Mouse (Mus musculus): ENCODE data around the gene Pdx1.
A peak's percentile ranks its signal among the peaks of the same experiment; 100 is the strongest.

Pdx1 gene

GRCm38 (mm10) chr5:147269926-147270672, at the start of gene Pdx1:
TSS of gene Pdx1 (plus strand) at chr5:147269959.
- DNase-seq: no peak

GRCm38 (mm10) chr5:147227354-147228112, 42.2 kb upstream of the Pdx1 start:
- peak; percentile 79 to 87 for DNase-seq

- DNase-seq: no peak
Observed at GRCm38 (mm10) chr5:147235406-147236309, 34.1 kb upstream of the Pdx1 start.

GRCm38 (mm10) chr5:147243908-147244307, 25.9 kb upstream of the Pdx1 start:
- no peak for DNase-seq

- no peak for DNase-seq
Observed at GRCm38 (mm10) chr5:147260189-147260588, 9.6 kb upstream of the Pdx1 start.

- no peak for DNase-seq
Observed at GRCm38 (mm10) chr5:147260778-147261177, 9.0 kb upstream of the Pdx1 start.

GRCm38 (mm10) chr5:147261899-147262541, 7.7 kb upstream of the Pdx1 start:
- no peak for DNase-seq

- DNase-seq: no peak
Observed at GRCm38 (mm10) chr5:147263945-147264344, 5.8 kb upstream of the Pdx1 start.

- DNase-seq: no peak
Observed at GRCm38 (mm10) chr5:147267434-147267833, 2.3 kb upstream of the Pdx1 start.

- DNase-seq: no peak
Observed at GRCm38 (mm10) chr5:147268728-147269127, 1.0 kb upstream of the Pdx1 start.

GRCm38 (mm10) chr5:147269371-147269770, 388 bp upstream of the Pdx1 start:
- DNase-seq: no peak

- DNase-seq: no peak
Observed at GRCm38 (mm10) chr5:147270673-147271655, 1.2 kb downstream of the Pdx1 start.

- no peak for DNase-seq
Observed at GRCm38 (mm10) chr5:147272046-147272807, 2.5 kb downstream of the Pdx1 start.

GRCm38 (mm10) chr5:147272808-147273345, 3.1 kb downstream of the Pdx1 start:
- DNase-seq: no peak

GRCm38 (mm10) chr5:147274174-147275141, 4.7 kb downstream of the Pdx1 start:
- no peak for DNase-seq

GRCm38 (mm10) chr5:147275761-147276160, 6.0 kb downstream of the Pdx1 start:
- DNase-seq: no peak

- no peak for DNase-seq
Observed at GRCm38 (mm10) chr5:147276701-147277546, 7.2 kb downstream of the Pdx1 start.

GRCm38 (mm10) chr5:147277547-147277925, 7.8 kb downstream of the Pdx1 start:
- no peak for DNase-seq
